Mouse (Mus musculus) fat pad, adult 2 months (tissue): Measurements from ENCODE around the gene Popdc2.

ENCODE experiments used
- DNase-seq: peaks from one replicate; pipeline ENCODE4 v3.0.0-alpha.2; 2011; ENCODE audit warnings: low read depth, low spot score; ENCODE audit errors: extremely low read depth

Popdc2 gene

DNA sequence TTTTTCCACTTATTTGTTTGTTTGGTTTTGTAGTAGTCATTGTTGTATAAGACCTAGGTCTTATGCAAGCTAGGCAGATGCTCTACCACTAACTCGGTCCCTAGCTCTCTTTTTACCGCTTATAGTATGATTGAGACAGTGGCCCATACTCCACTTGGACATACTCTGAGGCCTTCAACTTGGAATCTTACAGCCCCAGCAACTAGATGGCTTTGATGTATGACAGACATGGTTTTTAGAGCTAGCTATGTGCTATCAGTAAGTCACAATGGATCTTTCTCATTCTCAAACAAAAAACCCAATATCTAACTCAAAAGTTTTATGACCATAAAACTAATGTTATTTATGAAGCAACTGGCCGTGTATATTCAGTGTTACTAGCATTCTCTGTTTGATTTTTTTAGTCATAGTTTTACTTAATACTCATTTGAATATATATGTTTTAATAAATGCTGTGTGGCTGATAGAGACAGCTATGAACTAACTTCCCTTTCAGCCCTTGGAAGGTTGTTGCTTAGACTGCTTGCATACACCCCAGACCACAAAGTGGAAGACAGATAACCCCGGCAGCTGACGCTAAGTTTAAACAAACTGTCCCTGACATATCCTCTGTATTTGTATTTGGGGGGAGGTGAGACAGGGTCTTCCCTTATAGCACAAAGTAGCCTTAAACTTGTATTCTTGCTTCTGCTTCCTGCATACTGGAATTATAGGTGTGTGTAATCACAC, 7.7 kb upstream of the Popdc2 start:
- DNase-seq = no peak

DNA sequence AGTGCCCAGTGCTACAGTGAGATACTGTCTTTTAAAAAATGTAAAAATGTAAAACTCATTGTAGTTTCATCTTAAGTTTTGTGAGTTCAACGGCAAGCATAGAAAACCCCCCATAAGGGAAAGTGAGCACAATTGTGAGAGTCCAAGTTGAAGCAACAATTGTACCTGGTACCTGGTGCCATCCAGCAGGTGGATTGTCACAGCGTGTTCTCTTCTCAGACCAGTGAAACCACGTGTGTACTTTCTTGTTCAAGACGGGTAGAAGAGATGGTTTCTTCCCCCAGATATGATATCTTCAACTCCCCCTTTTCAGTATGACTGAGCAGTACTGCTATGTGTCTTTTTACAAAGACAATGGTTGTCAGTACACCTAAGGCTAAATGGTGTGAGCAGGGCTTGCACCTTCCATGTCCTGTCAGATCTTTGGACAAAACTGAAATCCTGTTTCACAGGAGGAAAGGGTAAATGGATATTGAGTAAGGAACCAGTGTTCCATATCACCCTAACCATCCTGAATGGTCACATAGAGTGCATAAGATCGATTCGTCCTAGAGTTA, 3.7 kb upstream of the Popdc2 start:
- no peak for DNase-seq

DNA sequence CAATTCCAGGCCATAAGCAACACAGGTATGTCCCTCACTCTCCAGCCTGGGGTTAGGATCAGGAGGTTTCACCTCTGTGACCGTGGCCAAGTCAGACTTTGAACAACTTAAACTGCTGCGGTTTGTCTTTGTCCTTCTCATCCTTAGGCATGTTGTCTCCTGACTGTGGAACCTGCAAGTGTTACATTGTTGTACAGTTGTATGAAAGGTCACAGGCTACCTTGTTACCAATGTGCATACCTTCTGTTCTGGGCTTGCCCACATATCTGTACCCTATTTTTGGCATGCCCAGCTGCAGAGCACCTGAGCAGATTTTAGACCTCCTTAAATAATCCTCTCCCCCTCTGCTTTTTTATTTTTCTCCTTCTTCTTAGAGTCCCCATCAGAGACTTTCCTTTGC, 2.8 kb upstream of the Popdc2 start:
- no peak for DNase-seq

DNA sequence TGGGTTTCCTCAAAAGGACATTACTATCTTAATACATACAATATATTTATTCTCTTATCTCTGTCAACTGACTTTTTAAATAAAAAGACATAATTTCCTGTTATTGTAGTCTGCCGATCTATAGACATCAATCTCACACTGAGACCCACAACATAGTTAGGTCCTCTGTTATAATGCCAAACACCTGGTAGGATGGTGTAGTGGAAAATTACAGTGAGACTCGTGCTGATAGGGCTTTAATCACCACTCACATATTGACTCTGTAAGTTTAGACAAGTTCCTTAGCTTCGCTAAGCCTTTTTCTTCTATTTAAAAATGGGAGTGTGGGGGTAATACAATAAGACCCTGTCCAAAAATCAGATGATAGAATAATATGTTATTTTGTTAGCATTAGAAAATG, 2.2 kb upstream of the Popdc2 start:
- no peak for DNase-seq

DNA sequence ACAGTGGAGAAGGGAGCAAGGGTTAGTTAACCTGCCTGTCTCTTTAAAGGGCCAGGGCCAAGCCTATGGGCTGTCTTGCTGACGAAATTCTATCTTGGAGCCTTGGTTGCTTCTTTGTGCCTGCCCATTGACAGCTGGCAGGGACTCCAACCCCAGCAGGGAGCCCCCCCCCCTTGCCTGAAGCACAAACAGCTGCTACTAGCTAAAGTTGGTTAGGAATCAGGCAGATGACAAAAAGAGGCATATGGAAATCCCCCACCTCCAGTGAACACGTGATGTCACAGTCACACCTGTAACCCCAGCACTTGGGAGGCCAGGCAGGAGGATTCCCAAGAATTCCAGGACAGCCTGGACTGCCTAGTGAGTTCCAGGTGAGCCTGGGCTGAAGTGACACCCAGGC, 1.7 kb upstream of the Popdc2 start:
- no peak for DNase-seq

DNA sequence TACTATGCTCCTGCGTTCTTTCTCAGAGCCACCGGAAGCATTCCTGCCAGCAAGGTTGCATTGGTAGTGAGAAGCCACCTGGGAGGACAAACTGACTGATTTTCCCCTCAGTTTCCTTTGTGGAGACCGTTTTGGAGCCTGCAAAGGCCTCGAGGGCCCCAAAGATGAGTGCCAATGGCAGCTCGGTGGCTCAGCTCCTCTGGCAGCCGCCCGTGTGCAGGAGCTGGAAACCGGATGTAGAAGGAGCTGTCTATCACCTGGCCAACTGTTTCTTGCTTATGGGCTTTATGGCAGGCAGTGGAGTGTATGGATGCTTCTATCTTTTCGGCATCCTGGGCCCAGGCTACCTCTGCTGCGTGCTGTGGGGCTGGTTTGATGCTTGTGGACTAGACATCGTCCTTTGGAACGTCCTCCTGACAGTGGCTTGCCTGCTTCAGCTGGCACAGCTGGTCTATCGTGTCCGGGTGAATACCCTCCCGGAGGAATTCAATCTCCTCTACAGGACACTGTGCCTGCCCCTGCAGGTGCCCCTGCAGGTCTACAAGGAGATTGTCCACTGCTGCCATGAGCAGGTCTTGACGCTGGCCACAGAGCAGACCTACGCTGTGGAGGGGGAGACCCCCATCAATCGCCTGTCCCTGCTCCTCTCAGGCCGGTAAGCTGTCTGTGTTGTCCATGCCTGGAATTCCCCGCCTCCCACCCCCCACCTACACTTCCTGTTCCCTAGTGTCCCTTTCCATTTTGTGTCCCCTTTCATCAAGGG, 665 bp downstream of the Popdc2 start:
- DNase-seq = no peak

DNA sequence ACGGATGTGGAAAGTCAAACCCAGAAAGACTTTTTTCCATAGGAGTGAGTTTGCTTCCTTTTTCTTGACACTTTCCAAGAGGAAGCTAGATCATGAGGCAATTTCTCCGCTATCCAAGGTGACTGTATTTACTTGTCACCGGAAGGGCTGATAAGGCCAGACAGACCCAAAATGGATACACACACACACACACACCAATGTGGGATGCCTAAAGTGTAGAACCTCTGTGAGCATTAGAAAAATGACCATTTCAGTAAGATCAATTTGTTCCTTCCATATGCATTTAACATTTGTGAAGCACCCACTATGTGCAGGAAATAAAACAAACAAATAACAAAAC, 1.2 kb downstream of the Popdc2 start:
- no peak for DNase-seq

DNA sequence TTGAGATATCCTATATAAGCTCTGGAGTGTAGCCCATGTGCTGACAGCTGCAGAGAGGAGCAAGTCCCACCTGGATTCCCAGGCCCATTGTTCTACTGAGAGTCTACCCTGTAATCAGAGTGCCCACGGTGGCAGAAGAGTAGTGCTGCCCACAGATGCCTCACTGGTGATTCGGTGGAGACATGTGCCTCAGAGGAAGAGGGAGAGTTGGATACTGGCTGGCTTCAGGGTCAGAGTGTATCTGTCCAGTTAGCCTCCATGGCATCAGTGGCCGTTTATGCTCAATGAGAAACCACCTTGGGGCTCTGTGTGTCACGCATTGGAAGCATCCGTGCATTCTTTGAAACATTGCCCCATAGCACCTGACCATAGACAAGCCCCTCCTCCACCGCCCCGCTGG, 1.6 kb downstream of the Popdc2 start:
- DNase-seq = no peak

DNA sequence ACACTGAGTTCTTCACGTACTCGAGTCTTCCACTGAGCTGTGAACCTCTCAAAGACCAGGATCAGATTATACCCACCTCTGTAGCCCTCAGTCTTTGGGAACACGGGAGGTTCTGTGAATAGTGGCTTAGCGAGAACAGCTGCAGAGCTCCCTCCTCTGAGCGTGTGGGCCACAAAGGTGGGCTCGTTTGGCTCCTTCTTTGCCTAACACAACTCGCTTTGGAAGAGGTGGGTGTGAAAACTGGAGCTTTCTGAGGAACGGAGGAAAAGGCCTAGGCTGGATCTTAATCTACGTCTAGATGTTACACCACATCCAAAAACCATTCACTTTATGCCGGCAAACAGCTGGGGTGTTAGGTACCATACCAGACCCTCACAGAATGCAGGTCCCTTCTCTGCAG, 3.4 kb downstream of the Popdc2 start:
- no peak for DNase-seq

DNA sequence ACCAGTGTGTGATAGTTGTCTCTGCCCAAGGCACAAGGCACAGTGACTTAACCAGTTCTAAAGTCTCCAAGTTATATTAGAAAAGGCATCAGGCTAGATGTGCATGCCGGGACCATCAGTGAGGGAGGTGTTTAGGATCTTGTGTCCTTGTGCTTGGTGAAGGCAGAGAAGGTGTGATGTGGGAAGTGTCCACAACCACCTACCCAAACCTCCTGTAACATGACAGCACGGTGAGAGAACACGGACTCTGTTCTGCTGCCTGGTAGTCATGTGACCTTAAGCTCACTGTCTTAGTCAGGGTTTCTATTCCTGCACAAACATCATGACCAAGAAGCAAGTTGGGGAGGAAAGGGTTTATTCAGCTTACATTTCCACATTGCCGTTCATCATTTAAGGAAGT, 4.2 kb downstream of the Popdc2 start:
- DNase-seq = no peak

DNA sequence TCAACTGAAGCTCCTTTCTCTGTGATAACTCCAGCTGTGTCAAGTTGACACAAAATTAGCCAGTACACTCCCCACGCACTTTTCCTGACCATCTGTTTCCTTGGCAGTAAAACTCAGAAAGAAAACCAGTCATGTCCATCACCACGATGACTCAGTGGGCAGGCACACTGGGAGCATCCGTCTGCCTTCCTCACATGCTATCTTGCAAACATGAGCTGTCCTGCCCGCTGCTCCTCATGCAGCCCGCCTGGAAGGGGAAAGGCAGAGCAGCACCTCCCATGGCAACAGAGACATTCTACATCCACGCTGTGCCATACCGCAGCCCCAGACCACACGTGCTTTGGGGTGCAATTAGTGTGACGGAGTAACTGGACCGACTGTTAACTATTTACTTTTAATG, 6.3 kb downstream of the Popdc2 start:
- DNase-seq = no peak

DNA sequence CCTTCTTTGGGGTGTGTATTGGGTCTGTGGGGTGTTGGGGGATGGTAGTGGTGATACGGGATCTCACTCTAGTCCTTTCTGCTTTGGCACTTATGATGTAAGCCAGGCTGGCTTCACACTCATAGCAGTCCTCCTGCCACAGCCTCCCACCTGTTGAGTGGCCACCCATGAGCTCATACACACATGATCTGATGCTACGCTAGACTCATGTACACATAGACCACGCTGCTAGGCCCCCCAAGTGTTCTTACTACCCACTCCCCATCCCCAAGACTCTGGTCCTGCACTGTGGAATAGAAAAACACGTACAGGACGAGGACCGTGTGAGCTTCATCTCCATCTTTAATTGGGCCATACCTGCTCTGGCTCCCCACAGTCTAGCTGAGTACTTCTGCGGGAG, 7.0 kb downstream of the Popdc2 start:
- no peak for DNase-seq

DNA sequence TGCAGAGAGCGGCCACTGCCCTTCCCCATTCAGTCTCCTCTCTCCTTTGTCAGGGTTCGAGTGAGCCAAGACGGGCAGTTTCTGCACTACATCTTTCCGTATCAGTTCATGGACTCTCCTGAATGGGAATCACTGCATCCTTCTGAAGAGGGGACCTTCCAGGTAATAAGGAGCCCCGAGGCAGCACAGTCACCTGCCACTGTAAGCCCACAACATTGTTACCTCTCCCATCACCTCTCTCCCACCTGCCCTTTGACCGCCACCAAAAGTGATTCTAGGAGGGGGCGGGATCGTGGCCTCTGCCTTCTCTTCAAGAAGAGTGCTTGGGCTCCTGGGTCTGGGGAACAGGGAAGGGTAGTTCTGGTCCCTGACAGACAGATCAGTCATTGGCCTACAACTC, 7.4 kb downstream of the Popdc2 start:
- DNase-seq = no peak

DNA sequence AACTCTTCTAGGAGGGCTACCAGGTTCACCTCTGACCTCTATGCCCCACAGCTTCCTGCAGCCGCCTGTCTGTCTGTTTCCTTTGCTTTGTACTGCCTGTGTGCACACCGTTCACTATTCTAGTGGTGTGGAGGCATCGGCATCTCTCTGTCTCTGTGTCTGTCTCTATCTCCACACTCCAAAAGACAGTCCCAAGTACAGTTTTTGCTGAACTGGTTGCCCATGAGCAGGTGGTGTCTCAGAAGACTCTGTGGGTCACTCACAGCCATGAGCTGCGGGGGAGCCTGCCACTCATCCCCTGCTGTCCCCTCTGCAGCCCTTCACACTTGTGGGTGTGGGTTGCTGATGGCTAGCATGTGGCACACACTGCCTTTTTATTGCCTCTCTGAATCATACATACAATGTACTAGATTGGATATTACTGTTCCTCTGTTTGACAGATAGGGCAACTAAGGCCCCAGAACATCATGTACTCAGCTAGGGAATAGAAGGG, 8.0 kb downstream of the Popdc2 start:
- DNase-seq = no peak

DNA sequence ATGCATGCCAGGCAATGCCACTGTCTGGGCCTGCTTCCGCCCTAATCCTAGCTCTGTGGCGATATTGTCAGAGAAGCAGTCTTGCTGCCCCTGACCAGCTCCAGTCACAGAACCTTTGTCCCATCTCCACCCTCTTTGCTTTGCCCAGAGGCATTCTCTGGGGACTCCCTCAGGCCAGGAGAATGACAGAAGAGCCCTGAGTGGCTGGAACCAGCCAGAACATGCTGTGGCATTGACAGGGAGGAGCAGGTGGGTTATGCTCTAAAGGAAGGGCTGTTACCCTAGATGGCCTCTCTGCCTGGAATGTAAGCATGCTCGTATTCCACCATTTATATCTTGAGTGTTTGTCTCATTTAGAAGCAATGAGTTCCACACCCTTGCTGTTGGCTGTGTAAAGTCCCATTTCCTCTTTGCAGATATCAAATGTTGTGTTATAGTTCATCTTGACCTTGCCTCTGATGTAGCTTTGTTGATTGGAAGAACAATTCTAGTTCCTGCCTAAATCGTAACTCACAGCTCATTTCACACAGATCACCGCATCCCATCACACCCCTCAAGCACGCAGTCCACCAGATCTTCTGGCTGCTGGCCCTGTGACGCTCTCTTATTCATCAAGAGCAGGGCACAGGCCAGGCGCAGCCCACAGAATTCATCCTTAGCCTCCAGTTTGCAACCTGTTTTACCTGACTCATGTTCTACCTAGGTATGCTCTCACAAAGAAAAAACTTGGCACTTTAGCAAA, 8.8 kb downstream of the Popdc2 start:
- DNase-seq = no peak

DNA sequence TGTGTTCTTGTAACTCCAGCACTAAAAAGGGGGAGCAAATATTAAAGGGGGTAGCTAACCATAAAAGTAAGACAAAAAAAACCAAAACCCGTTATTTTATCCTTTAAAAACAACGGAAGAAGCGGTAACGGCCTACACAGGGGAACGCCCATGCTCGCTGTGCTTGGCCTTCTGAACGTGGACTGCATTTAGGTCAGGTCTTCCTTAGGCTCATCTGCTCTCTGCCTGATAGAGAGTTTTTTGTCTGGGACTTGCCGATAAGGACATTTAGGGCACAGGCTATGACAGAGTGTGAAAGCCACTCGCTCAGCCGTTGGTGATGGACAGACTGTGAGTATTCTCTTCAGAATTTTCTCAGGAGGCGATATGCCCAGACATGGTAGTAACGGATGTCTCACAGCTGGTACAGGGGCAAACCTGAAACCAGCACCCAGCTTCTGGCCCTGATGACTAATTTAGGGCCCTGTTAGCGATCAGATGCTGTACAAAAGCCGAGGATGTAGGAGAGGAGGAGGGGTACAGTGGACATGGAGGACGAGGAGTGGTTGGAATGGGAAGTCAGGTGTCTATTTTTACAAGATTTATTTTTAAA, 9.8 kb downstream of the Popdc2 start:
- no peak for DNase-seq

DNA sequence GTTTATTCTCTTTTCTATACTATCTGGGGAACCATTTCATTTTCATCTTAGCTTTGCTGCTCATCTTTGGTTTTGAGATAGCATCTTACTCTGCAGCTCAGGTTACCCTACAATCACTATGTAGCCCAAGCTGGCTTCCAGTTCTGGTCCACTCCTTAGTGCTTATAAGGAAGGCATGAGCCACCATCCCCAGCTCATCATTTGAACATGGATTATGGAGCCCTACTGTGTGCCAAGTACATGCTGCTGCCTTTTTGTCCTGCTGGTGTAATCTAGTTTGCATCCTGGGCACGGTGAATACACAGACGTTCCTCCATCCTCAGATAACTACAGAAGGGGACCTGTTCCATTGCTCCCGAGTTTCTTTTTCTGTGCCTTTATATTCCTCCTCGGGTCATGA, 10.9 kb downstream of the Popdc2 start:
- no peak for DNase-seq

DNA sequence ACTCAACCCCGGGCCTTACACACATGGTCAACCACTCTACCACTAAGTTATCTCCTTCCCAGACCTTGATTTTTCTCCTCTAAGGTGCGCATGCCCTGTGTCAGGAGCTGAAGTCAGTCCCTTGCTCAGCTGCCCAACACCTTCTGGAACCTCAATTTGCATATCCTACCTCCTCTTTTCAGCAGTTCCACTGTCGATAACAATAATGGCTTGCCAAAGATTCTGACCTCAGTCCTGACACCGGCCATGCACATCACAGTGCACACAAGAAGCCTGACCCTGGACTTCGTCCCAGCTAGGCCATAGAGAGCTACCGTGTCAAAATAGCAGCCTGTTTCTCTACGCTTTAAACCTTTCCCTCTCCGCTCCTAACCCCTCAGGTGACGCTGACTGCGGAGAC, 11.4 kb downstream of the Popdc2 start:
- DNase-seq = no peak

DNA sequence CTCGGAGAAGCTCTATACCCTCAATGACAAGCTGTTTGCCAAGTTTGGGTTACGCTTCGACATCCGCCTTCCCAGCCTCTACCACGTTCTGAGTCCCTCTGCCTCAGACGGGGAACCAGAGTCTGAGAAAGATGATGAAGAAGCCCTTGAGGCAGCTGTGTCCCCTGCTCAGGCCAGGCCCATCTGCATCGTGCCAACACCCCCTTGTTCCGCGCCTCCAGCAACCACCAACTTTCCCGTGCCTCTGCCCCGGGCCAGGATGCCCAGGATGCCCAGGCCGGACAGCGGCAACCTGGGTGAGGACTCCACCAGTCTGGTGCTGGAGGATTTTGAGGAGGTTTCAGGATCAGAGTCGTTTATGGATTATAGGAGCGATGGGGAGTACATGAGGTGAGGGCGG, 11.9 kb downstream of the Popdc2 start:
- no peak for DNase-seq

DNA sequence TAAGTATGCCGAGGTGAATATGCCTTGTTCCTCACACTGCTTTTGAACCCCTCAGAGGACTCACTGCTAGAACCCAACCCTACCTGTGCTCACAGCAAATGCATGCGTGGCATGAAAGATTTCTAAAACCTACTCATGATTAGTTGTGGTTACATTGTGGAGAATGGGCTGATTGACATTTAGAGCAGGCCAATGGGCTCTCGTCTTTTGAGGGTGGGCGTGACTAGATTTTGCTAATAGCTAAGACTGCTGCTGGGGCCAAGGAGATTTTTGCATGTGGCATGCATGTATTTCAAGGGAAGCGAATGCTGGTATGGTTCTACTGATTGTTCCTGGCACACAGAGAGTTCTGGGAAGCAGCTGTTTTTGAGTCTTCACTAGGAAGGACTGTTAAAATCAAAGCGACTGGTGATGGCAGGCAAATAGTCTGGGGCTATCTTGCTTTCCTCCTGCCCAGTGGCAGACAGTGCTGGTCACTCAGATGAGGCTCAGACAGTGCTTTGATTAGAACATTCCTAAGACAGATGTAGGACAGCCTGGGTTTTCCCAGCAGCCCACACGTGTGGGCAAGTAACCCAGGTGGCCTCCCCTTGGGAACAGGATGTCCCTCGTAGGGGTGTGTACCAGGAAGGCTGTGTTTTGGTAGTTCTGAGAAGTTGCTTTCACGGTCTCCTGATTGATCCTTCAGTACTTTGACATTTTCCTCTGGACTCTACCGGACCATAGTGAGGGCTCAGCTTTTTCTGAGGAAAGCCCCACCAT, 12.6 kb downstream of the Popdc2 start:
- no peak for DNase-seq

DNA sequence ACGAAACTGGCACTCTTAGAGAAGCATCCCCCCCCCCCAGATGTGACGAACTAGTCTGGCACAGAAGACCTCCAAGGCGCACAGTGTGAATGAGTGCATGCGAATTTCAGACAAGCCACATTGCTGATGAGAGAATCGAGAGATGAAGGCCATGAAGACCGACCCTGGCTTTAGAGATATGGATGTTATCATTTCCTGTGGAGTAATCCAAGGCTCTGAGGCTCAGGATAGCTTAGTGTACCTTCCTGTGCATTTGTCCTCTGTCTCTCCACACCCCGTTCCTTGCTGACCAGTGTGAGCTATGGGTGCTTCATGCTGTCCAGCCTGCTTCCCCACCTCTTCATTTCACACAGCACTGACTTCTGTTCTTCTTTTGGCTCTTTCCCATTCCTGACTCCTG, 13.2 kb downstream of the Popdc2 start:
- DNase-seq = no peak
